Mouse (Mus musculus) thymus, adult 2 months (tissue): ENCODE measurements around the gene 4930432K21Rik. TPM values are rescaled to one million over a fixed set of nuclear protein-coding genes. Genes with fewer than 3 reads are reported as not detected.

ENCODE experiments used
- DNase-seq: peaks from one replicate; pipeline ENCODE4 v3.0.0; 2021
- H3K27ac ChIP-seq: fragments of 200-500 bp; 2 replicates; pipeline ENCODE4 v1.5.1; 2012; ENCODE audit warnings: low read length, control low read depth; ENCODE audit not compliant: control insufficient read depth, insufficient read depth
- H3K27me3 ChIP-seq: fragments of 200-500 bp; 2 replicates; pipeline ENCODE4 v1.6.1; 2012; ENCODE audit warnings: mild to moderate bottlenecking, low read length, moderate library complexity, mixed read lengths; ENCODE audit not compliant: control insufficient read depth, insufficient read depth
- H3K36me3 ChIP-seq: fragments of 200-500 bp; 2 replicates; pipeline ENCODE4 v1.6.1; 2012; ENCODE audit warnings: mild to moderate bottlenecking, low read length, moderate library complexity; ENCODE audit not compliant: control insufficient read depth, insufficient read depth
- H3K4me1 ChIP-seq: fragments of 200-500 bp; replicated peaks from 2 replicates; pipeline ENCODE4 v1.6.1; 2012; ENCODE audit warnings: low read length; ENCODE audit not compliant: control insufficient read depth, insufficient read depth
- H3K4me3 ChIP-seq: fragments of 200-500 bp; 2 replicates; pipeline ENCODE4 v1.5.1; 2012; ENCODE audit warnings: mild to moderate bottlenecking, low read length, control low read depth, moderate library complexity; ENCODE audit not compliant: control insufficient read depth, insufficient read depth
- CTCF ChIP-seq: fragments of 200-500 bp; IDR thresholded peaks from 2 replicates; pipeline ENCODE4 v1.5.1; 2012; ENCODE audit warnings: mild to moderate bottlenecking, control low read depth, low read length, moderate library complexity, borderline replicate concordance; ENCODE audit not compliant: control insufficient read depth, poor library complexity, insufficient read depth; ENCODE audit errors: extremely low read depth
- POLR2A ChIP-seq: fragments of 200-500 bp; IDR thresholded peaks from 2 replicates; pipeline ENCODE4 v1.6.1; 2012; ENCODE audit warnings: mild to moderate bottlenecking, low read length, control low read depth, moderate library complexity; ENCODE audit not compliant: control insufficient read depth, poor library complexity, insufficient read depth; ENCODE audit errors: extremely low read depth
- WGBS: fragments of 180-500 bp; shearing (Covaris S2); methylation state at CpG from one replicate; pipeline ENCODE4 v1.1.7; 2018; 5-methylcytosine and 5-hydroxymethylcytosine counted together
- polyA plus RNA-seq: library from polyadenylated mRNA; depleted of rRNA; stranded (reverse); fragments of >200 nt; gene quantifications from 2 replicates; pipeline ENCODE4 v1.2.3, GENCODE M21; 2012

The 4930432K21Rik gene
- polyA plus RNA-seq, 1 experiment: 1.9 TPM

GRCm38 (mm10) chr8:84184085-84185043 lies 36.5 kb downstream of the 4930432K21Rik start:
- TF ChIP-seq CTCF (no peak), POLR2A (no peak)
- DNase-seq: no peak
- H3K4me1 ChIP-seq: peaks cover 36% of the 10 kb centered on the region
- no peaks in the 10 kb centered on the region for H3K36me3 ChIP-seq
- no peaks in the 10 kb centered on the region for H3K27me3 ChIP-seq
- H3K4me3 ChIP-seq: peak overlapping the region; percentile 54
- WGBS: 22% methylated on average over 21 of the region's 21 CpGs
- peak overlapping the region; percentile 96 for H3K27ac ChIP-seq

DNA sequence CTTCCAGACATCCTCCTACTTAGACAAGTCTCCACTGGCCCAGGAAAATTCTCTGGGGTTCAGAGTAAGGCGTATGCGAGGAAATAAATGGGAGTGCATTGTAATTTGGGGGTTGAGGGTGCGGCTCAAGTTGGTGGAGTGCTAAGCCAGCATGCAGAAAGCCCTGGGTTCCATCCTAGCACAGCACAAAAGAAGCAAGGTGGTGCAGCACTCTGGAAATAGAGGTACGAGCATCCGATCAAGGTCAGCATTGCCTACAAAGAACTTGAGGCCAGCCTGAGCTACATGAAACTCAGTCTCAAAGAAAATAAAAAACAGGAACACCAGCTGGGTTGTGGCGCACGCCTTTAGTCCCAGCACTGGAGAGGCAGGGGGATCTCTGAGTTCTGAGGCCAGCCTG lies 37.3 kb downstream of the 4930432K21Rik start, which contains the start of gene Nanos3:
Gene Nanos3, minus strand, starts transcription at position 101 of the 400 bp plus-strand sequence.
- Histone ChIP-seq H3K4me1 (peaks cover 31% of the 10 kb centered on the region), H3K27me3 (no peaks in the 10 kb centered on the region), H3K36me3 (no peaks in the 10 kb centered on the region), H3K27ac (peak within 1 kb of the TSS; percentile 96), H3K4me3 (peak within 1 kb of the TSS; percentile 54)
- TF ChIP-seq CTCF: no peak
- no peak for TF ChIP-seq POLR2A
- WGBS: 96% methylated on average over 7 of the region's 7 CpGs
- no peak for DNase-seq

DNA sequence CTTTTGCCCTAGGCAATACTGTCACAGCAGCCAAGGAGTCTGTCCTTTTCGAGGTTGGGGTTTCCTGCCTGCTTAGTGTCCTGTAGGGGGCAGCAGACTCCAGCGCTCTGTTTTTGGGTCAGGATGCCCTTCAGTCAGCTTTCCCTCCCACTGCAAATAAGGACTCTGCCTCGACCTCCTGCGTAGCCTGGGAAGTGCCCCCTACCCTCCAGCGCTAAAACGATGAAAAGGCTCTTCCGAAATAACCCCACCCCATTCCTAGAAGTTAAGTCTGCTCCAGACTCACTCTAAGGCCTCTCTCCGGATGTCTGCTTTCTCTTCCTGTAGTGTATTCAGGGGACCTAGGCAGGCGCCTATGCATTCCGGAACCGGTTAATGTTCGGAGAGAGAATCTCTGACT lies 38.7 kb downstream of the 4930432K21Rik start:
- TF ChIP-seq POLR2A: peak; percentile 30; the same call in 1 of the 2 replicates
- peak; percentile 91 for TF ChIP-seq CTCF
- Histone ChIP-seq H3K4me1 (peaks cover 22% of the 10 kb centered on the region), H3K27ac (peak overlapping the region; percentile 83), H3K27me3 (no peaks in the 10 kb centered on the region), H3K36me3 (no peaks in the 10 kb centered on the region), H3K4me3 (peak overlapping the region; percentile 69)
- peak; percentile 77 for DNase-seq
- under 1% methylated on average over 12 of the region's 12 CpGs for WGBS

- no peaks in the 10 kb centered on the region for H3K36me3 ChIP-seq
- H3K27me3 ChIP-seq: no peaks in the 10 kb centered on the region
- TF ChIP-seq POLR2A (no peak), CTCF (peak; percentile 77; the same call in 1 of the 2 replicates)
- 2% methylated on average over 21 of the region's 21 CpGs for WGBS
- peak overlapping the region; percentile 69 for H3K4me3 ChIP-seq
- H3K4me1 ChIP-seq: peaks cover 24% of the 10 kb centered on the region
- peak overlapping the region; percentile 83 for H3K27ac ChIP-seq
- peak; percentile 87 for DNase-seq
Measured at GRCm38 (mm10) chr8:84187065-84187755, 39.4 kb downstream of the 4930432K21Rik start.

GRCm38 (mm10) chr8:84188671-84189070 lies 40.8 kb downstream of the 4930432K21Rik start:
- H3K27ac ChIP-seq: no peak overlapping the region
- H3K4me1 ChIP-seq: peaks cover 23% of the 10 kb centered on the region
- no peaks in the 10 kb centered on the region for H3K27me3 ChIP-seq
- 98% methylated on average over 10 of the region's 10 CpGs for WGBS
- TF ChIP-seq POLR2A (no peak), CTCF (no peak)
- H3K36me3 ChIP-seq: no peaks in the 10 kb centered on the region
- H3K4me3 ChIP-seq: no peak overlapping the region
- no peak for DNase-seq

- TF ChIP-seq CTCF (no peak), POLR2A (no peak)
- 91% methylated on average over 4 of the region's 4 CpGs for WGBS
- Histone ChIP-seq H3K27ac (no peak overlapping the region), H3K27me3 (no peaks in the 10 kb centered on the region), H3K36me3 (no peaks in the 10 kb centered on the region), H3K4me1 (peaks cover 16% of the 10 kb centered on the region), H3K4me3 (no peak overlapping the region)
- no peak for DNase-seq
Measured at GRCm38 (mm10) chr8:84189603-84190002, 41.8 kb downstream of the 4930432K21Rik start.
